Mouse (Mus musculus): ENCODE results near the gene Mob3b. TPM values are rescaled to one million over a fixed set of nuclear protein-coding genes. Genes with fewer than 3 reads are reported as not detected.

The Mob3b gene
- polyA plus RNA-seq, 1 experiment = 0.12 TPM

DNA sequence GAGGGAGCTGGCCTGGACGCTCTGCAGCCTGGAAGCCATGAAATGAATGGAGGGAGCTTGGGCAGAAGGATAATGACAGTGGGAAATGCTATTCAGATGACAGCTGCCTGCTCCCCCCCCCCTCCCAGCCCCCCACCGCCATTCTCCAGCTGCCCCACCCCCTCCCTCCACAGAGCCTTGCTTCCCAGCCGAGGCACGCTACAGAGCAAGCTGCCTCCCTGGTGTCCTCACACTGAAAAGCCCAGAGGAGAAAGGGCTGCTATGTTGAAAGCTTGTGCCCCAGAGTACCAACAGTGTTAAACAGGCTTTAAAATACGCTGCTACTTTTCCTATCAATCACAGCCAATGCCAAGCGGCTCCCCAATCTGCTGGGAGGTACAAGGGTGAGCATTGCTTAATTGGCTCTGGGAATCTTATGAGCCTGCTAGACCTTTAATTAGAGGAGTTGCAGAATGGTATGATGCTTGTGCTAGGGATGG is 31.9 kb downstream of the Mob3b start:
- no peak overlapping the region for H3K4me3 ChIP-seq
- H3K27me3 ChIP-seq (ENCODE audit: control insufficient read depth, insufficient read depth, insufficient read length) = no peaks in the 10 kb centered on the region
- no peak for TF ChIP-seq MYOD1 (IDR thresholded peaks at IDR 0.05; ENCODE audit: control insufficient read depth in 1 of 3, insufficient read length in 2 of 3, low read depth in 2 of 3)
- TF ChIP-seq MYOG (IDR thresholded peaks at IDR 0.05; ENCODE audit: control insufficient read depth in 1 of 3, insufficient read depth in 1 of 3, insufficient read length in 2 of 3, low read depth in 2 of 3) = no peak
- no peak for TF ChIP-seq POLR2A (IDR thresholded peaks at IDR 0.05; ENCODE audit: insufficient read length, low read depth)
- no peak for TF ChIP-seq E2F4 (IDR thresholded peaks at IDR 0.05; ENCODE audit: insufficient read depth)
- no peak for TF ChIP-seq TCF3 (IDR thresholded peaks at IDR 0.05; ENCODE audit: insufficient read length, low read depth)
- no peak for TF ChIP-seq CEBPB (IDR thresholded peaks at IDR 0.05; ENCODE audit: insufficient read depth, poor library complexity, severe bottlenecking)
- no peak for TF ChIP-seq TCF12 (IDR thresholded peaks at IDR 0.05; ENCODE audit: insufficient read depth, poor library complexity, severe bottlenecking)
- TF ChIP-seq USF1 (IDR thresholded peaks at IDR 0.05; ENCODE audit: low read depth) = no peak
- no peak for TF ChIP-seq SRF (IDR thresholded peaks at IDR 0.05; ENCODE audit: control insufficient read depth, insufficient read length, low read depth)
- no peak for TF ChIP-seq REST (IDR thresholded peaks at IDR 0.05; ENCODE audit: insufficient read depth, insufficient read length)
- no peak for TF ChIP-seq POLR2AphosphoS2 (IDR thresholded peaks at IDR 0.05; ENCODE audit: insufficient read length, low read depth)
- TF ChIP-seq MAX (IDR thresholded peaks at IDR 0.05; ENCODE audit: low read depth) = no peak
- no peaks in the 10 kb centered on the region for H3K36me3 ChIP-seq (ENCODE audit: control insufficient read depth, insufficient read depth)
- H3K79me2 ChIP-seq (ENCODE audit: control insufficient read depth, insufficient read depth) = no peaks in the 10 kb centered on the region
- no peak overlapping the region for H3K4me2 ChIP-seq (ENCODE audit: low read depth)
- H3ac ChIP-seq (ENCODE audit: control insufficient read depth, insufficient read length) = no peak overlapping the region

DNA sequence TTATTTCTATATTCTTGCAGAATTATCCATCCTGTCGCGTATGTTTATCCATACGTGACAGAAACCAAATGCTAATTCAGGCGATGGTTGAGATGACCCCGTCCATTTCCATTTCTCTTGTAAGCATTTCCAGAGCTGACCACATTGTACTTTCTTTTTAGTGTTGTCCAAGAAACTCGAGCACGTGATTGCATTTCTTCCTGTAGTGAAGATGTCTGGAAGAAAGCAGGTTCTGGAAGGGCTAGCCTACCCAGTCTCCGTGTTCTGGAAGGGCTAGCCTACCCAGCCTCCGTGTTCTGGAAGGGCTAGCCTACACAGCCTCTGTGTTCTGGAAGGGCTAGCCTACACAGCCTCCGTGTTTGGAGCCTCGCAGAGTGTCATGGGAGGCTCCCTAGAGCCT is 33.3 kb downstream of the Mob3b start:
- Histone ChIP-seq H3K27me3 (ENCODE audit: control insufficient read depth, insufficient read depth, insufficient read length) (no peaks in the 10 kb centered on the region), H3K79me2 (ENCODE audit: control insufficient read depth, insufficient read depth) (no peaks in the 10 kb centered on the region), H3K4me2 (ENCODE audit: low read depth) (no peak overlapping the region), H3ac (ENCODE audit: control insufficient read depth, insufficient read length) (no peak overlapping the region), H3K36me3 (ENCODE audit: control insufficient read depth, insufficient read depth) (no peaks in the 10 kb centered on the region), H3K4me3 (no peak overlapping the region)
- no peak for TF ChIP-seq TCF12 (IDR thresholded peaks at IDR 0.05; ENCODE audit: insufficient read depth, poor library complexity, severe bottlenecking)
- no peak for TF ChIP-seq USF1 (IDR thresholded peaks at IDR 0.05; ENCODE audit: low read depth)
- TF ChIP-seq CEBPB (IDR thresholded peaks at IDR 0.05; ENCODE audit: insufficient read depth, poor library complexity, severe bottlenecking) = no peak
- no peak for TF ChIP-seq MAX (IDR thresholded peaks at IDR 0.05; ENCODE audit: low read depth)
- no peak for TF ChIP-seq MYOD1 (IDR thresholded peaks at IDR 0.05; ENCODE audit: control insufficient read depth in 1 of 3, insufficient read length in 2 of 3, low read depth in 2 of 3)
- no peak for TF ChIP-seq POLR2AphosphoS2 (IDR thresholded peaks at IDR 0.05; ENCODE audit: insufficient read length, low read depth)
- TF ChIP-seq REST (IDR thresholded peaks at IDR 0.05; ENCODE audit: insufficient read depth, insufficient read length) = no peak
- TF ChIP-seq E2F4 (IDR thresholded peaks at IDR 0.05; ENCODE audit: insufficient read depth) = no peak

DNA sequence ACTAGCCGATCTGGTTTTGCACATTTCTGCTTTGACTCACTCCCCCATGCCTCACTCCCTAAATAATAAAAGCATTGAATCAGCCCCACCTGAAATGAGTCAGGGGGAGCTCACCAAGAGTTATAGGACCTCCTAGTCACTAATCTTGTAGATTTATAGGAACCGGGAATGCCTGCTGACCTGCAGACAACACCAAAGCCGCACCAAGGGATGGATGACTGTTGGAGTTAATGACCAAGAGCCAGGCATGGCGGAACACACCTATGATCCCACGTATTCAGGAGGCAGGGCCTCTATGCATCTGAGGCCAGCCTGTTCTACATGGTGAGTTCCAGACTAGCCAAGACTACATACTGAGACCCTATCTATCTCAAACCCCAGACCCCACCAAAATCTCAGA is 34.2 kb downstream of the Mob3b start:
- H3K36me3 ChIP-seq (ENCODE audit: control insufficient read depth, insufficient read depth) = no peaks in the 10 kb centered on the region
- no peak overlapping the region for H3K4me2 ChIP-seq (ENCODE audit: low read depth)
- TF ChIP-seq POLR2AphosphoS2 (IDR thresholded peaks at IDR 0.05; ENCODE audit: insufficient read length, low read depth) = no peak
- no peak for TF ChIP-seq POLR2A (IDR thresholded peaks at IDR 0.05; ENCODE audit: insufficient read length, low read depth)
- TF ChIP-seq MYOG (IDR thresholded peaks at IDR 0.05; ENCODE audit: control insufficient read depth in 1 of 3, insufficient read depth in 1 of 3, insufficient read length in 2 of 3, low read depth in 2 of 3) = no peak
- H3K79me2 ChIP-seq (ENCODE audit: control insufficient read depth, insufficient read depth) = no peaks in the 10 kb centered on the region
- H3ac ChIP-seq (ENCODE audit: control insufficient read depth, insufficient read length) = no peak overlapping the region
- no peaks in the 10 kb centered on the region for H3K27me3 ChIP-seq (ENCODE audit: control insufficient read depth, insufficient read depth, insufficient read length)
- no peak overlapping the region for H3K4me3 ChIP-seq

DNA sequence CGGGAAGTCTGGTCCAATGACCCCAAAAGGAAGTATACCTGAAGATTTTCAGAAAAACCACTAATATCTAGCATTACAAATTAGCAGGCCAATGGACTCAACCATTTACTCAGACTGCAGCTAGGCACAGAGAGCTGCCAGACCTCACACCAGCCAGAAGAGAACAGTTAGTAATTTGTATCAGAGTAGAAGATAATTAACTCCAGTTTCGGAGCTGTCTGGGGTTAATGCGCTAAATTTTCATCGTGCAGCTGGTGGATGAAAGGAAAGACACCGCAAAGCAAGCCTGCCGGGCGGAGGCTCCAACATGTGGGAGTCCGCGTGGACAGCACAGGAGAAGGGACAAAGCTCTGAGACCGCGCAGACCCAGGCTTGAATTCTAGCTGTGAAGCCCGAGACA is 36.2 kb downstream of the Mob3b start:
- no peaks in the 10 kb centered on the region for H3K79me2 ChIP-seq (ENCODE audit: control insufficient read depth, insufficient read depth)
- no peaks in the 10 kb centered on the region for H3K36me3 ChIP-seq (ENCODE audit: control insufficient read depth, insufficient read depth)
- no peak overlapping the region for H3ac ChIP-seq (ENCODE audit: control insufficient read depth, insufficient read length)
- H3K27me3 ChIP-seq (ENCODE audit: control insufficient read depth, insufficient read depth, insufficient read length) = no peaks in the 10 kb centered on the region
- H3K4me2 ChIP-seq (ENCODE audit: low read depth) = no peak overlapping the region
- no peak overlapping the region for H3K4me3 ChIP-seq
- no peak for TF ChIP-seq POLR2A (IDR thresholded peaks at IDR 0.05; ENCODE audit: insufficient read length, low read depth)
- TF ChIP-seq POLR2AphosphoS2 (IDR thresholded peaks at IDR 0.05; ENCODE audit: insufficient read length, low read depth) = no peak

DNA sequence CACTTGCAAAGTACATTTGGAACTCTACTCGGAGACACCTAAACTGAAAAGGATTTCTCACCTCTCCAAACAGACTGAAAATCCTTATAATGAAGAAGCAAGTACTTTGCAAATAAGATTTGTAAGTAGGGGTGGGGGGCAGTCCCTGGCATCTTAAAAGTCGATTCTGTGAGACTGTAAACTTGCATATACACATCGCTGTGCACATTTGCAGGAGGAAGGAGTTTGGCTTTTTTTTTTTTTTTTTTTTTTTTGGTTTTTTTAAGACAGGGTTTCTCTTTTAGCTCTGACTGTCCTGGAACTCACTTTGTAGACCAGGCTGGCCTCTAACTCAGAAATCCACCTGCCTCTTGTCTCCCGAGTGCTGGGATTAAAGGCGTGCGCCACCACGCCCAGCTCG is 36.7 kb downstream of the Mob3b start:
- H3ac ChIP-seq (ENCODE audit: control insufficient read depth, insufficient read length) = no peak overlapping the region
- H3K27me3 ChIP-seq (ENCODE audit: control insufficient read depth, insufficient read depth, insufficient read length) = no peaks in the 10 kb centered on the region
- no peaks in the 10 kb centered on the region for H3K36me3 ChIP-seq (ENCODE audit: control insufficient read depth, insufficient read depth)
- H3K4me2 ChIP-seq (ENCODE audit: low read depth) = no peak overlapping the region
- H3K4me3 ChIP-seq = no peak overlapping the region
- H3K79me2 ChIP-seq (ENCODE audit: control insufficient read depth, insufficient read depth) = no peaks in the 10 kb centered on the region
- TF ChIP-seq TCF3 (IDR thresholded peaks at IDR 0.05; ENCODE audit: insufficient read length, low read depth) = no peak
- no peak for TF ChIP-seq REST (IDR thresholded peaks at IDR 0.05; ENCODE audit: insufficient read depth, insufficient read length)
- no peak for TF ChIP-seq TCF12 (IDR thresholded peaks at IDR 0.05; ENCODE audit: insufficient read depth, poor library complexity, severe bottlenecking)

DNA sequence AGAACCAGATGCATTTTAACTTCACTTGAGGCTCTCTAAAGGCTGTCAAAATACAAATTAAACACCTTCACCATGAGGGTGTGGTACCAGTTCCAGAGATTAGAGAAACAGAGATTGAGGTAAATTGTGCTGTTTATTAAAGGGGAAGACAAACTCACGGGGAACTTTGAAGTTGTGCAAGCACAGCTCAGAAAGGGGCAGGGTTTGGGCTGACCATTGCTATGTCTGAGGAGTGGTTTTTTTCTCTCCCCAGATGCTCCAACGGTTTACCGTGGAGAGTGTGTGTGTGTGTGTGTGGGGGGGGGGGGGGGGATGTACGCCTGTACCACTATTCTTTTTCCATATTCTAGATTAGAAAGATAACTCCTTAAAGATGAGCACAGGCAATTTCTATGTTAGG is 37.1 kb downstream of the Mob3b start:
- Histone ChIP-seq H3K79me2 (ENCODE audit: control insufficient read depth, insufficient read depth) (no peaks in the 10 kb centered on the region), H3ac (ENCODE audit: control insufficient read depth, insufficient read length) (no peak overlapping the region), H3K27me3 (ENCODE audit: control insufficient read depth, insufficient read depth, insufficient read length) (no peaks in the 10 kb centered on the region), H3K36me3 (ENCODE audit: control insufficient read depth, insufficient read depth) (no peaks in the 10 kb centered on the region), H3K4me3 (no peak overlapping the region), H3K4me2 (ENCODE audit: low read depth) (no peak overlapping the region)
- TF ChIP-seq SRF (IDR thresholded peaks at IDR 0.05; ENCODE audit: control insufficient read depth, insufficient read length, low read depth) = no peak
- no peak for TF ChIP-seq REST (IDR thresholded peaks at IDR 0.05; ENCODE audit: insufficient read depth, insufficient read length)
- no peak for TF ChIP-seq E2F4 (IDR thresholded peaks at IDR 0.05; ENCODE audit: insufficient read depth)
- TF ChIP-seq CEBPB (IDR thresholded peaks at IDR 0.05; ENCODE audit: insufficient read depth, poor library complexity, severe bottlenecking) = no peak
- no peak for TF ChIP-seq MYOG (IDR thresholded peaks at IDR 0.05; ENCODE audit: control insufficient read depth in 1 of 3, insufficient read depth in 1 of 3, insufficient read length in 2 of 3, low read depth in 2 of 3)

Measured in myocyte (in vitro differentiated cells).